Mouse (Mus musculus): ENCODE measurements around the gene Yap1. TPM values are rescaled to one million over a fixed set of nuclear protein-coding genes. Genes with fewer than 3 reads are reported as not detected.

The Yap1 gene
- polyA plus RNA-seq, 1 experiment from 2014 or later = 8.9 TPM

DNA sequence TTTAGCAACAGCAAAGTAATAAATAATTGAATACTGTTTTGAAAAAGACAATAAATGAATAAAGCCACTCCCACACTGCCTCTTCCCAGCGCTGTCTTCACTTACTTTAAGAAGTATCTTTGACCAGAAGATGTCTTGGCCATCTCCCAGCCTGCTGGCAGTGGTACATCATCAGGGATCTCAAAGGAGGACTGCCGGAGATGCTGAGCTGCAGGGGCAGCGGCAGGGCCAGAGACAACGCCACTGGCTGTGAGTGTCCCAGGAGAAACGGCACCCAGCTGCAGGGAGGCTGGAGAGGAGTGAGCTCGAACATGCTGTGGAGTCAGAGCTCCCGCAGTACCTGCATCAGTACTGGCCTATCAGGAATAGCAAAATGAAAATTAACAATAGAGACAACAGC, 3.0 kb downstream of the Yap1 start:
- Histone ChIP-seq H3K9me3 (no peaks in the 10 kb centered on the region), H3K4me2 (replicated peaks) (peak overlapping the region; percentile 21; the same call in 1 of the 2 replicates), H3K27ac (replicated peaks) (no peak overlapping the region), H3K36me3 (no peaks in the 10 kb centered on the region), H3K27me3 (no peaks in the 10 kb centered on the region), H3K4me1 (peaks cover 35% of the 10 kb centered on the region), H3K4me3 (no peak overlapping the region), H3K9ac (replicated peaks) (no peak overlapping the region; the same call in 1 of the 2 replicates)
- WGBS = 32% methylated on average over 7 of the region's 7 CpGs
- no peak for ATAC-seq (replicated peaks)

DNA sequence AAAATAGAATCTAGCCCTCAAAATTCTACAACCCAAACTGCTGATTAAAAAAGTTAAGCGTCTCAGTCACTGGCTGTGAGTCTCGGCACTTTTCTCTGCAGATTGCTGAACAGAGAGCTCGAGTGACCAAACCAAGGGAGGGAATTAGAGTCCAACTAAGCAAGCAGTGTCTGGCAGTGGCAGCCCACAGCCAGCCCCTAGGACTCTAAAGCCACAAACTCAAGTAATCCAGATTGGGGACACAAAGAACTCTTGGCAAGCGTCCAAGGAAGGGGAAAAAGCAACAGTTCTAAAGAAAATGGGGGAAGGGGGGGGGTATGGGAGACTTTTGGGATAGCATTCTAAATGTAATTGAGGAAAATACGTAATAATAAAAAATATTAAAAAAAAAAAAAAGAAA, 10.1 kb downstream of the Yap1 start:
- ATAC-seq (replicated peaks) = no peak
- Histone ChIP-seq H3K4me3 (no peak overlapping the region), H3K27ac (replicated peaks) (no peak overlapping the region), H3K36me3 (no peaks in the 10 kb centered on the region), H3K4me2 (replicated peaks) (no peak overlapping the region), H3K4me1 (no peaks in the 10 kb centered on the region), H3K27me3 (no peaks in the 10 kb centered on the region), H3K9ac (replicated peaks) (no peak overlapping the region), H3K9me3 (no peaks in the 10 kb centered on the region)
- WGBS = 33% methylated on average over 5 of the region's 5 CpGs

DNA sequence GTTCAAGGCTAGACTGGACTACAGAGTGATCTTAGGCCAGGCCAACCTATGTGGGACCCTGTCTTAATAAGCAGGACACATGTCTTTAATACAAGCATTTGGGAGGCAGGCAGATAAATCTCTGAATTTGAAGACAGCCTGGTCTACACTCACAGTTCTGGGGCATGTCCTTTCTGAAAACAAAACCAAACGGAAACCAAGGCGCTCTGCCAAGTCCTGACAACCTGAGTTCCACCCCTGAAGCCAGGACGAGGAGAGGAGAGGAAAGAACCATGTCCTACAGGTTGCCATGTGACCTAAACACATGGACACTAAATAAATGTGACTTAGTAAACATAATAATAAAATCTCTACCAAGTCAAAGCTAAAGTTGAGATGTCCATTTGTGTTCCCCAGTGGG, 11.7 kb downstream of the Yap1 start:
- Histone ChIP-seq H3K4me1 (no peaks in the 10 kb centered on the region), H3K4me2 (replicated peaks) (no peak overlapping the region), H3K27me3 (no peaks in the 10 kb centered on the region), H3K4me3 (no peak overlapping the region), H3K9me3 (no peaks in the 10 kb centered on the region), H3K27ac (replicated peaks) (no peak overlapping the region), H3K36me3 (no peaks in the 10 kb centered on the region), H3K9ac (replicated peaks) (no peak overlapping the region)
- 72% methylated on average over 3 of the region's 3 CpGs for WGBS
- no peak for ATAC-seq (replicated peaks)

DNA sequence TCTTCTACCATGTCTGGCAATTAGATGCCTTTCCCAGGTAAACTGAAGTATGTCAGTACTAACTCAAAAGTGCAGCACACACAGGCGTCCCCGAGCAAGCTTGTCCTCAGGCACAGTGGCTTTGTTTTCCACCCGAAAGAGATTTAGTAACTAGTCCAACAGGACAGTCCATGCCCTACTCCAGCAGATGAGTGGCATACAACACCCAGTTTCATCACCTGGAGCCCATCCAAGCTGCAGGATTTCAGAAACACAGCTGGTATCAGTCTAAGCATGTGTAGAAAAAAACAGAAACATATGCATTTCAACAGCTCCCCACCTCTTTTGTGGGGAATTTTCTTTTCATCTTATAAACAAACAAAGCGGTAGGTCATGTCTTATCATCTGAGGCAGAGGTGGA, 13.5 kb downstream of the Yap1 start:
- Histone ChIP-seq H3K4me1 (no peaks in the 10 kb centered on the region), H3K9me3 (no peaks in the 10 kb centered on the region), H3K4me2 (replicated peaks) (no peak overlapping the region), H3K4me3 (no peak overlapping the region), H3K36me3 (no peaks in the 10 kb centered on the region), H3K27ac (replicated peaks) (no peak overlapping the region), H3K27me3 (no peaks in the 10 kb centered on the region), H3K9ac (replicated peaks) (no peak overlapping the region)
- no peak for ATAC-seq (replicated peaks)
- WGBS = 82% methylated on average over 4 of the region's 4 CpGs

DNA sequence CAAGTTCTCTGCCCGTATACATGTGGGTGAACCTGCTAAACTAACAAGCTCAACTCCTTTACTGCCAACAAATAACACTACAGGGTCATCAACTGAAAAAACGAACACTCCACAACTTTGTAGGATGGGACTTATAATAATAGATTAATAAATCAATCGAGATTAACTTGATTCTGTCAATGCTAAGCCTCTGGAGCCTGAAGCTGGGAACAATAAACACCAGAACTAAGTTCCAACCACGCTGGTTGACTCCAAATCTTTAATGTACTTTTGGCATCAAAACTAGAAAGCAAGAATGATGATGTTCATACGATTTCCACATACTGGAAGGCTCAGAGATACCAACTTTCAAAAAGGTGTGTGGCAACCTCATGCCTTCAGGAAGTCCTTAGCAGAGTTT, 17.3 kb downstream of the Yap1 start:
- Histone ChIP-seq H3K27me3 (no peaks in the 10 kb centered on the region), H3K27ac (replicated peaks) (no peak overlapping the region), H3K4me3 (no peak overlapping the region), H3K9me3 (no peaks in the 10 kb centered on the region), H3K9ac (replicated peaks) (no peak overlapping the region), H3K36me3 (no peaks in the 10 kb centered on the region), H3K4me1 (no peaks in the 10 kb centered on the region), H3K4me2 (replicated peaks) (no peak overlapping the region)
- ATAC-seq (replicated peaks) = no peak
- 87% methylated on average over 5 of the region's 5 CpGs for WGBS

DNA sequence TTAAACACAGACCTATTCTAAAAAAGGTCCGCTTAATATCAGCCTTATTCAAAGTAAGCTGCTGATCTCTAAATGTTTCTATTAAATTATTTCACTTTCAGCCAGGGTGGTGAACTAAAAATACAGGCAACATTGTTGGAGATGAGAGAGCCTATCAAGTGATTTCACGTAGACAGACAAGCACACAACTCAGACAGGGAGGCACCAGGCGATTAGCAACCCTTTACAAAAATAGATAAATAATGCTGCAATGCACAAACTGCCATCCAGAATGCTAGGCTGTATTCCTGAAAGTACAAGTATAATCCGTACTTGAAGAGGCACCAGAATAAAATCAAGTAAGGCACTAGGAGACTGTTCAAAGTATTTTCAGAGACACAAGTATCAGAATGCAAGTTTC, 20.1 kb downstream of the Yap1 start:
- Histone ChIP-seq H3K9me3 (no peaks in the 10 kb centered on the region), H3K4me3 (no peak overlapping the region), H3K36me3 (no peaks in the 10 kb centered on the region), H3K9ac (replicated peaks) (no peak overlapping the region), H3K4me2 (replicated peaks) (no peak overlapping the region), H3K4me1 (no peaks in the 10 kb centered on the region), H3K27ac (replicated peaks) (no peak overlapping the region), H3K27me3 (no peaks in the 10 kb centered on the region)
- WGBS = 66% methylated on average over 4 of the region's 4 CpGs
- ATAC-seq (replicated peaks) = no peak

DNA sequence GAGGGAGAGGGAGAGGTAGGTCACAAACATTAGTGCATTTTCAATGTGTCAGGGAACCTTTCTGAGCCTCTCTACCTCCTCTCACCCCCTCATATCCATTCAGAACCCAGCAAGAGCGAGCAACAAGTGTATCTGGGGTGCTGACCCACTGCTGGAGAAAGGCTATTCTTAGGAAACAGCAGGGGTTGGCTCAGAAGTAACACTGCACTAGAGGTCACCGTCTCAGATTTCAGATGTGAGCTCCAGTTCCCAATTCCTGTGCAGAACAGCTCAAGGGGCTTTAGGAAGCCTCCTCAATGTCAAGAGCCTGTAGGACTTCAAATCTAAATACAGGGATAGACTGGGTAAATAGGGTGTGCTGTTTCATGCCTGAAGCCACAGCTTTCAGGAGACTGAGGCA, 20.7 kb downstream of the Yap1 start:
- H3K4me3 ChIP-seq = no peak overlapping the region
- no peaks in the 10 kb centered on the region for H3K27me3 ChIP-seq
- H3K4me1 ChIP-seq = no peaks in the 10 kb centered on the region
- WGBS = 22% methylated on average over 2 of the region's 2 CpGs
- no peak overlapping the region for H3K27ac ChIP-seq (replicated peaks)
- no peaks in the 10 kb centered on the region for H3K9me3 ChIP-seq
- no peak overlapping the region for H3K9ac ChIP-seq (replicated peaks)
- no peaks in the 10 kb centered on the region for H3K36me3 ChIP-seq
- no peak overlapping the region for H3K4me2 ChIP-seq (replicated peaks)
- ATAC-seq (replicated peaks) = no peak

DNA sequence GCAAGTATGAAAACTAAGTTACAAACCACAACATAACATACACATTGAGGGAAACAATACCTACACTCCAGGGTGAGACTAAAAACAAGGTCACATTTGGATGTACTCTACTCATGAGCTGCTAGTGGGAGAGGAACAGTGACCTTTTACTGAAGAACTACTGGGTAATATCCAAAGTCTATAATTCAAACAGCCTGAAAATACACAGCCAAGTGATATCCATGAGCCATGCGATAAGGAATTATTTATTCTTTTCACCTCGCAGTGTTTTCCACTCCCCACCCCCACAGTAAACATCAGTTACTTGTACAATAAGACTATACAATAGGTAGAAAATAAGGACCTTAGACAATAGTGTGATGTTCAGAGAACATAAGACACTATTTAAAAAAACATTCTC, 24.2 kb downstream of the Yap1 start:
- no peaks in the 10 kb centered on the region for H3K36me3 ChIP-seq
- no peak overlapping the region for H3K4me2 ChIP-seq (replicated peaks)
- no peaks in the 10 kb centered on the region for H3K4me1 ChIP-seq
- no peak overlapping the region for H3K9ac ChIP-seq (replicated peaks)
- H3K9me3 ChIP-seq = no peaks in the 10 kb centered on the region
- H3K27me3 ChIP-seq = no peaks in the 10 kb centered on the region
- H3K27ac ChIP-seq (replicated peaks) = no peak overlapping the region
- no peak overlapping the region for H3K4me3 ChIP-seq
- WGBS = 84% methylated on average over 2 of the region's 2 CpGs
- no peak for ATAC-seq (replicated peaks)

DNA sequence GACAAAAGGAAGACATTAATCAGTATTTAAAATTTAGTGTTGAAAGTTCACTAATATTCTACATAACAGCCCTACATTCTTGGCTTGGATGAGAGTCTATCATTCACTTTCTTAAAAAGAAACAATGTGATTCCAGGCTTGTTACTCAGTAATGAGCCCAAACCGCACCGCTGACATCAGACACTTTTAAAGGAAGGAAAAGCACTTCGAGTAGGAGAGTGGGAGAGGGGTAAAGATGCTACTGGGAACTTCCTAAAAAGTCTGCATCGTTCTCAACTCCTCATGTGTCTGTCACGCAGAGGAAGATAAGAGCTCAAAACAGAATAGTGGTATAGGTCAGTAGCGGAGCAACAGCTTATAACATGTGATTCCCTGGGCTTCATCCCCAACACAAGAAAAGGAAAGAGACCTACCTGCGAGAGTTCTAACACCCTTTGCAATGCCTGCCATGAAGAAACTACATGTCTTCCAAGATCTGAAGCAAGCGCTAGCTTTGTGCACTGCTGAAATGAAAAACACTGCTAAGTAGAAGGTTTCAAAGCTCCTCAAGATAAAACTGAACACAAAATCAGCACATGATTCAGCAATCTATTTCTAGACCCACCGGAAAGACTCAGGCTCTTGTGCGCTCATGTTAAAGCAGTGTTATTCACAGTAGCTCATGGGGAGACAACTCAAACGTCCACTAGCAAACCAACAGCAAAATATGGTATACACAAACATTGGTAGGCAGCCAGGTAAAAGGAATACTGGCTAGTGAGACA, 25.1 kb downstream of the Yap1 start:
- Histone ChIP-seq H3K4me3 (no peak overlapping the region), H3K27ac (replicated peaks) (no peak overlapping the region), H3K4me1 (no peaks in the 10 kb centered on the region), H3K4me2 (replicated peaks) (no peak overlapping the region), H3K9ac (replicated peaks) (no peak overlapping the region), H3K36me3 (no peaks in the 10 kb centered on the region), H3K27me3 (no peaks in the 10 kb centered on the region), H3K9me3 (no peaks in the 10 kb centered on the region)
- 93% methylated on average over 11 of the region's 11 CpGs for WGBS
- no peak for ATAC-seq (replicated peaks)

DNA sequence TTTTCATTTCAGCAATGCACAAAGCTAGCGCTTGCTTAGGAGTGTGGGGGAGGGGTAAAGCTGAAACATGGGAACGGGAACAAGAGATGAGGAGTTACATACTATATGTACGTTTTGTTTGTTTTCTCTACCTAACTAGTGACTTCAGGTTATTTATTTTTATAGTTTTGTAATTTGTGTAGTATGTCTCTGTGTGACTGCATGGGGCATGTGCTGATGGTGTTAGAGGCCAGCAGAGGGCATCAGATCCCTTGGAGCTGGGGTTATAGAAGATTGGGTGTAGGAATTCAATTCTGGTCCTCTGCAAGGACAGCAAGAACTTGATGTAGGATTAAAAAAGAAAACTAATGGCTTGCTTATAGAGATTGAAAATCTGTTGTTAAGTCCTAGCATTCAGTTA, 25.9 kb downstream of the Yap1 start:
- Histone ChIP-seq H3K36me3 (no peaks in the 10 kb centered on the region), H3K9me3 (no peaks in the 10 kb centered on the region), H3K4me3 (no peak overlapping the region), H3K4me2 (replicated peaks) (no peak overlapping the region), H3K4me1 (no peaks in the 10 kb centered on the region), H3K9ac (replicated peaks) (no peak overlapping the region), H3K27ac (replicated peaks) (no peak overlapping the region), H3K27me3 (no peaks in the 10 kb centered on the region)
- 95% methylated on average over 3 of the region's 3 CpGs for WGBS
- no peak for ATAC-seq (replicated peaks)

DNA sequence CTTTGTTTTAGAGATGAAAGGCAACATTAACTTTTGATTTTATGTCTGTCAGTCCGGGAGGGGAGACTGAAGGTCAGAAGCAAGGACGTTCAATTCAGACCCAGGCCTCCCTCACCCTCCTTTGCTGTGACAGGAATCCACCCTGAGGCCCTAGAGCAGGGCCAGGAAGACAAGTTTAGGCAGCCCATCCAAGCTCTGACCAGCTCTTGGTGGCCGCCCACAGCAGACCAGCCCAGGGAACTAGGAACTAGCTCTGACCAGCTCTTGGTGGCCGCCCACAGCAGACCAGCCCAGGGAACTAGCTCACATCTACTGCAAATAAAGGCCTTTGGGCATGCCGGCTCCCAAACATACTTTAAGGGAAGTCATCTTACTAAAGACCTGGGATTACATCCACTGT, 26.8 kb downstream of the Yap1 start:
- H3K9ac ChIP-seq (replicated peaks) = no peak overlapping the region
- no peak overlapping the region for H3K27ac ChIP-seq (replicated peaks)
- H3K4me2 ChIP-seq (replicated peaks) = no peak overlapping the region
- no peaks in the 10 kb centered on the region for H3K4me1 ChIP-seq
- no peak for ATAC-seq (replicated peaks)
- H3K9me3 ChIP-seq = no peaks in the 10 kb centered on the region
- no peaks in the 10 kb centered on the region for H3K36me3 ChIP-seq
- H3K4me3 ChIP-seq = no peak overlapping the region
- no peaks in the 10 kb centered on the region for H3K27me3 ChIP-seq
- WGBS = 93% methylated on average over 5 of the region's 5 CpGs

DNA sequence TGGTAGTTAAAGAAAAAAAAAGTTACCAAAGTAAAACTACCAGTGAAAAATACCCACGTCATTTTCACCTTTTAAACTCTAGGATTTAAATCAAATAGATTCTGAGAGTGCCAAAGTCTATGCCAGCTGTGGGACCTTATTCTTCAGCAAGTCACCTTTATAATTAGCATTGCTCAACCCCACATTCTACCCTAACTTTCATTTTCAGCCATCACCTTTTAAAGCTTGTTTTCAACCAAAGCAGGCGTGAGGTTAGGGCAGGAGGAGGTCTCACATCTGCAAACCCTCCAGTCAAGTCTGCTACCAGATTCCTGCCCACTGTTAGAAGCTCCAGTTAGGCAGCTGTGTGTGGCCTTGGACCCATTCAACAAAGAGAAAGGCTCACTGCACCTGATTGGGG, 32.4 kb downstream of the Yap1 start:
- H3K4me1 ChIP-seq = no peaks in the 10 kb centered on the region
- ATAC-seq (replicated peaks) = no peak
- H3K27me3 ChIP-seq = no peaks in the 10 kb centered on the region
- no peaks in the 10 kb centered on the region for H3K9me3 ChIP-seq
- H3K36me3 ChIP-seq = no peaks in the 10 kb centered on the region
- H3K9ac ChIP-seq (replicated peaks) = no peak overlapping the region
- WGBS = 73% methylated on average over 2 of the region's 2 CpGs
- H3K4me2 ChIP-seq (replicated peaks) = no peak overlapping the region
- H3K27ac ChIP-seq (replicated peaks) = no peak overlapping the region
- no peak overlapping the region for H3K4me3 ChIP-seq

DNA sequence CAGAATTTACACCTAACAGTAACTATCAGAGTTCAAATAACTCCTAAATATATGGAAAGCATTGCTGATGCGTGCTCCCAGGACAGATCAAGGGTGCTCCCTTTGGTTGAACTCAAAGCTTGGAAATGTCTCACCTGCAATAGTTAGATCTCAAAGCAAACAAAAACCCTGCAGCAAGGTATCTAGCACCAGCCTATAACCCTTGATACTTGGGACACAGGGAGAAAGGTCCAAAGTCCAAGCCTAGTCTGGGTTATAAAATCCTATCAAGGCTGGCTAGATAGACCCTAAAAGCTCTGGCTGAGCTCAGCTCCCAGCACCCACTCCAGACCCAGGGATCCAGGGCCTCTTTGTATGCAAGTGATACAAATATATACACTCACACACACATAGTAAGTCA, 36.4 kb downstream of the Yap1 start:
- H3K27ac ChIP-seq (replicated peaks) = no peak overlapping the region
- no peak overlapping the region for H3K4me3 ChIP-seq
- ATAC-seq (replicated peaks) = no peak
- 92% methylated on average over 1 of the region's 1 CpGs for WGBS
- H3K9ac ChIP-seq (replicated peaks) = no peak overlapping the region
- no peaks in the 10 kb centered on the region for H3K27me3 ChIP-seq
- no peaks in the 10 kb centered on the region for H3K36me3 ChIP-seq
- no peak overlapping the region for H3K4me2 ChIP-seq (replicated peaks)
- no peaks in the 10 kb centered on the region for H3K4me1 ChIP-seq
- H3K9me3 ChIP-seq = no peaks in the 10 kb centered on the region
